Mouse (Mus musculus): Measurements from ENCODE around the gene Col1a1. TPM values are rescaled to one million over a fixed set of nuclear protein-coding genes. Genes with fewer than 3 reads are reported as not detected.

Col1a1 gene
- total and polyA plus RNA-seq, 3 experiments = 0.11 to 0.13 TPM; not detected in 1

GRCm38 (mm10) chr11:94939280-94939679, 3.3 kb downstream of the Col1a1 start:
- peaks cover 18 to 29% of the 10 kb centered on the region in 2 experiments for H3K4me1 ChIP-seq (ENCODE audit: control insufficient read depth in 1 of 2, insufficient read depth in 2 of 2)
- H3K9ac ChIP-seq (ENCODE audit: insufficient read depth, low read depth) = no peak overlapping the region
- no peak overlapping the region for H3K4me3 ChIP-seq (replicated peaks in 1 of 3; ENCODE audit: low read depth in 2 of 3, low read length in 2 of 3, poor library complexity in 1 of 3)
- peak; percentile 67 for DNase-seq (ENCODE audit: extremely low read depth)
- dilution Hi-C loops (cut with MboI; ENCODE audit: extremely low pct_ligation_motif_present, extremely low pct_unique_long_range_greater_than_20kb, low sequenced_read_pairs) (no loop called here), in situ Hi-C loops (cut with MboI; ENCODE audit: low pct_ligation_motif_present, low pct_unique_long_range_greater_than_20kb, low sequenced_read_pairs) (loop anchor here (5.0 to 10.0 kb wide), 3 partner anchors 33 to 204 kb away; no protein-coding TSS in a partner anchor)
- no peak overlapping the region for H3K27ac ChIP-seq (ENCODE audit: insufficient read depth, low read depth)
- H3K36me3 ChIP-seq (replicated peaks in 1 of 2; ENCODE audit: control insufficient read depth in 1 of 2, insufficient read depth in 1 of 2, low read length in 1 of 2) = no peaks in the 10 kb centered on the region
- no peak overlapping the region for H3K4me2 ChIP-seq (ENCODE audit: insufficient read depth, low read depth, poor library complexity, severe bottlenecking)
- H3K27me3 ChIP-seq (replicated peaks) = peaks cover 95% of the 10 kb centered on the region
- no peaks in the 10 kb centered on the region for H3K9me3 ChIP-seq (replicated peaks; ENCODE audit: low read length)
- TF ChIP-seq MYC (IDR thresholded peaks at IDR 0.05; ENCODE audit: low read depth, low read length) (0 out of 2 replicates have a peak, but pooled peaks have one; percentile 30), CTCF (conservative IDR thresholded peaks at IDR 0.05 in 1 of 2, IDR thresholded peaks at IDR 0.05 in 1 of 2; ENCODE audit: low read depth in 2 of 2, low read length in 2 of 2) (peak; percentile 84 to 97), SMC3 (IDR thresholded peaks at IDR 0.05; ENCODE audit: low read depth, low read length) (peak; percentile 98), IRF4 (IDR thresholded peaks at IDR 0.05; ENCODE audit: low read depth, low read length) (no peak; the same call in 1 of the 2 replicates), MAZ (IDR thresholded peaks at IDR 0.05; ENCODE audit: low read depth, low read length) (no peak), UBTF (IDR thresholded peaks at IDR 0.05; ENCODE audit: low read depth, low read length) (no peak), BHLHE40 (IDR thresholded peaks at IDR 0.05; ENCODE audit: low read depth, low read length) (no peak), PAX5 (IDR thresholded peaks at IDR 0.05; ENCODE audit: low read length) (no peak), MAFK (IDR thresholded peaks at IDR 0.05; ENCODE audit: insufficient replicate concordance, low read length) (no peak), RAD21 (IDR thresholded peaks at IDR 0.05; ENCODE audit: low read depth, low read length) (peak; percentile 79), ZC3H11A (IDR thresholded peaks at IDR 0.05; ENCODE audit: low read depth, low read length) (peak; percentile 53; the same call in 1 of the 2 replicates)
- no peaks in the 10 kb centered on the region for H3K79me2 ChIP-seq (replicated peaks; ENCODE audit: control insufficient read depth, extremely low read depth, insufficient read depth, poor library complexity, severe bottlenecking)

GRCm38 (mm10) chr11:94941121-94941520, 5.1 kb downstream of the Col1a1 start:
- dilution Hi-C loops (cut with MboI; ENCODE audit: extremely low pct_ligation_motif_present, extremely low pct_unique_long_range_greater_than_20kb, low sequenced_read_pairs) = no loop called here
- no peak overlapping the region for H3K4me3 ChIP-seq (replicated peaks in 1 of 3; ENCODE audit: low read depth in 2 of 3, low read length in 2 of 3, poor library complexity in 1 of 3)
- peaks cover 95% of the 10 kb centered on the region for H3K27me3 ChIP-seq (replicated peaks)

More at GRCm38 (mm10) chr11:94941121-94941520, 5.1 kb downstream of the Col1a1 start:
- H3K36me3 ChIP-seq (replicated peaks in 1 of 2; ENCODE audit: control insufficient read depth in 1 of 2, insufficient read depth in 1 of 2, low read length in 1 of 2) = no peaks in the 10 kb centered on the region
- in situ Hi-C loops (cut with MboI; ENCODE audit: low pct_ligation_motif_present, low pct_unique_long_range_greater_than_20kb, low sequenced_read_pairs) = no loop called here
- H3K9ac ChIP-seq (ENCODE audit: insufficient read depth, low read depth) = no peak overlapping the region
- DNase-seq (ENCODE audit: extremely low read depth) = no peak
- H3K4me2 ChIP-seq (ENCODE audit: insufficient read depth, low read depth, poor library complexity, severe bottlenecking) = peak overlapping the region; percentile 64
- no peak overlapping the region for H3K27ac ChIP-seq (ENCODE audit: insufficient read depth, low read depth)
- no peaks in the 10 kb centered on the region for H3K79me2 ChIP-seq (replicated peaks; ENCODE audit: control insufficient read depth, extremely low read depth, insufficient read depth, poor library complexity, severe bottlenecking)
- no peak for TF ChIP-seq TBP (conservative IDR thresholded peaks at IDR 0.05; ENCODE audit: low read depth, low read length)
- no peak for TF ChIP-seq EP300 (IDR thresholded peaks at IDR 0.05; ENCODE audit: low read length)
- no peak for TF ChIP-seq USF1 (IDR thresholded peaks at IDR 0.05; ENCODE audit: low read depth, low read length)
- TF ChIP-seq GABPA (IDR thresholded peaks at IDR 0.05; ENCODE audit: insufficient replicate concordance, low read depth, low read length) = no peak
- no peak for TF ChIP-seq NRF1 (IDR thresholded peaks at IDR 0.05; ENCODE audit: low read depth, low read length)
- TF ChIP-seq RAD21 (IDR thresholded peaks at IDR 0.05; ENCODE audit: low read depth, low read length) = no peak
- peak in 1 of 2 experiments; percentile 41; a peak in 2 of 4 replicates for TF ChIP-seq CTCF (conservative IDR thresholded peaks at IDR 0.05 in 1 of 2, IDR thresholded peaks at IDR 0.05 in 1 of 2; ENCODE audit: low read depth in 2 of 2, low read length in 2 of 2)
- TF ChIP-seq ELF1 (IDR thresholded peaks at IDR 0.05; ENCODE audit: low read depth, low read length) = no peak
- no peak for TF ChIP-seq ZMIZ1 (IDR thresholded peaks at IDR 0.05; ENCODE audit: low read depth, low read length)
- peaks cover 18 to 29% of the 10 kb centered on the region in 2 experiments for H3K4me1 ChIP-seq (ENCODE audit: control insufficient read depth in 1 of 2, insufficient read depth in 2 of 2)
- no peaks in the 10 kb centered on the region for H3K9me3 ChIP-seq (replicated peaks; ENCODE audit: low read length)
